Mouse (Mus musculus) lung, embryonic 14.5 days (tissue): ENCODE data around the gene Gpr146. TPM values are rescaled to one million over a fixed set of nuclear protein-coding genes. Genes with fewer than 3 reads are reported as not detected.
A peak's percentile ranks its signal among the peaks of the same experiment; 100 is the strongest.

Experiments used
- ATAC-seq: fragments of 200-750 bp; cut with Nextera tagmentation; 2 replicates; pipeline ENCODE4 v1.8.0; 2017; ENCODE audit warnings: mild to moderate bottlenecking, moderate TSS enrichment, moderate library complexity; ENCODE audit not compliant: insufficient read depth
- DNase-seq: peaks from one replicate; pipeline ENCODE4 v3.0.0-alpha.2; 2015
- H3K27ac ChIP-seq: fragments of 300-500 bp; sonication (generic); 2 replicates; pipeline ENCODE4 v1.5.1; 2014; ENCODE audit warnings: low read depth, mild to moderate bottlenecking, moderate library complexity
- H3K27me3 ChIP-seq: fragments of 300-500 bp; sonication (generic); 2 replicates; pipeline ENCODE4 v1.6.1; 2014; ENCODE audit warnings: low read length, control low read depth; ENCODE audit not compliant: insufficient read depth
- H3K36me3 ChIP-seq: fragments of 300-500 bp; sonication (generic); 2 replicates; pipeline ENCODE4 v1.6.1; 2014; ENCODE audit warnings: control low read depth; ENCODE audit not compliant: insufficient read depth
- H3K4me1 ChIP-seq: fragments of 300-500 bp; sonication (generic); 2 replicates; pipeline ENCODE4 v1.6.1; 2014; ENCODE audit warnings: antibody characterized with exemption, control low read depth; ENCODE audit not compliant: insufficient read depth
- H3K4me2 ChIP-seq: fragments of 300-500 bp; sonication (generic); 2 replicates; pipeline ENCODE4 v1.6.1; 2014; ENCODE audit warnings: mild to moderate bottlenecking
- H3K4me3 ChIP-seq: fragments of 300-500 bp; sonication (generic); 2 replicates; pipeline ENCODE4 v1.5.1; 2014; ENCODE audit warnings: low read depth, low read length
- H3K9ac ChIP-seq: fragments of 300-500 bp; sonication (generic); 2 replicates; pipeline ENCODE4 v1.6.1; 2014
- H3K9me3 ChIP-seq: fragments of 300-500 bp; sonication (generic); 2 replicates; pipeline ENCODE4 v1.6.1; 2016; ENCODE audit warnings: low read depth, low read length, control low read depth
- CTCF ChIP-seq: IDR thresholded peaks from 2 replicates; pipeline ENCODE4 v1.5.1; 2016; ENCODE audit warnings: antibody characterized with exemption, low read depth
- WGBS: fragments of 180-500 bp; shearing (Covaris S2); extraction: QIAGEN DNeasy Blood & Tissue Kit; methylation state at CpG from one replicate; pipeline ENCODE4 v1.1.7; 2014; 5-methylcytosine and 5-hydroxymethylcytosine counted together
- polyA plus RNA-seq: library from polyadenylated mRNA; unstranded; fragments of >200 nt; fragmentation: Nextera tagmentation; extraction: Ambion mirVana; gene quantifications from 2 replicates; pipeline ENCODE4 v1.2.1, GENCODE M21; 2014

The Gpr146 gene
- polyA plus RNA-seq, 1 experiment from 2014 or later = 4.3 TPM

- Histone ChIP-seq H3K4me2 (no peak overlapping the region), H3K27me3 (no peaks in the 10 kb centered on the region), H3K27ac (no peak overlapping the region), H3K9ac (no peak overlapping the region), H3K9me3 (no peaks in the 10 kb centered on the region), H3K4me1 (no peaks in the 10 kb centered on the region; the same call in 1 of the 2 replicates), H3K36me3 (no peaks in the 10 kb centered on the region), H3K4me3 (no peak overlapping the region)
- TF ChIP-seq CTCF = no peak
- DNase-seq = no peak
- 92% methylated on average over 2 of the region's 2 CpGs for WGBS
- no peak for ATAC-seq
These were observed 24.6 kb downstream of the Gpr146 start for GRCm38 (mm10) chr5:139402106-139402505.

DNA sequence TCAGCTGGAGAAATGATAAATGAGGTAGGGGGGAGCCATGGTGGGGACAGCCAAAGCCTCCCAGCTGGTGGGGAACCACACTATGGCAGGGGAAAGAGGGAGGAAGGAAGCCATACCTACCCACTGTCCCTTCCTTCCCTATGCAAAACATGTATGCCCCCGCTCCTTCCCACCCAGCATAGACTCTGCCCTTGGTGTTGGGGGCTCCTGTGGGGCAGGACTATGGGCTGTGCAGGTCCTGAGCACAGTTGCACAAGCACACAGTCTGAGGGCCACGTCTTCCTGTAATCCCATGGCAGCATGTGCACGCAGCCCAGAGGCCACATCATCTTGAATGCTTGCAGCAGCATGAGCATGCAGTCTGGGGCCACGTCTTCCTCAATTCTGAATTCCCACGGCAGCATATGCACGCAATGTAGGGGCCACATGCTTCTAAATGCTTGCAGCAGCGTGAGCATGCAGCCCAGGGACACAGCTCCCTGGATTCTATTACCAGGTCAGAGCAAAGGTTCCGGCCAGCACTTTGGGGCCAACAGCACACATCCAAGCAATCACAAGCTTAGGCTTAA lies 26.3 kb downstream of the Gpr146 start:
- WGBS = 83% methylated on average over 8 of the region's 8 CpGs

GRCm38 (mm10) chr5:139404801-139405401 lies 27.4 kb downstream of the Gpr146 start, which contains the start of gene C130050O18Rik:
C130050O18Rik (plus strand) TSS chr5:139405280.
- TF ChIP-seq CTCF = no peak
- Histone ChIP-seq H3K9me3 (no peaks in the 10 kb centered on the region), H3K36me3 (no peaks in the 10 kb centered on the region), H3K4me1 (no peaks in the 10 kb centered on the region; the same call in 1 of the 2 replicates), H3K9ac (no peak within 1 kb of the TSS), H3K4me2 (no peak within 1 kb of the TSS), H3K4me3 (no peak within 1 kb of the TSS), H3K27ac (no peak within 1 kb of the TSS), H3K27me3 (no peaks in the 10 kb centered on the region)
- 79% methylated on average over 6 of the region's 6 CpGs for WGBS
- ATAC-seq (no peak), DNase-seq (no peak)

More for the DNA sequence above, 26.3 kb downstream of the Gpr146 start:
- Histone ChIP-seq H3K4me1 (no peaks in the 10 kb centered on the region; the same call in 1 of the 2 replicates), H3K4me3 (no peak overlapping the region), H3K36me3 (no peaks in the 10 kb centered on the region), H3K9ac (no peak overlapping the region), H3K9me3 (no peaks in the 10 kb centered on the region), H3K27ac (no peak overlapping the region), H3K27me3 (no peaks in the 10 kb centered on the region), H3K4me2 (no peak overlapping the region)
- ATAC-seq (no peak), DNase-seq (no peak)
- TF ChIP-seq CTCF = no peak

DNA sequence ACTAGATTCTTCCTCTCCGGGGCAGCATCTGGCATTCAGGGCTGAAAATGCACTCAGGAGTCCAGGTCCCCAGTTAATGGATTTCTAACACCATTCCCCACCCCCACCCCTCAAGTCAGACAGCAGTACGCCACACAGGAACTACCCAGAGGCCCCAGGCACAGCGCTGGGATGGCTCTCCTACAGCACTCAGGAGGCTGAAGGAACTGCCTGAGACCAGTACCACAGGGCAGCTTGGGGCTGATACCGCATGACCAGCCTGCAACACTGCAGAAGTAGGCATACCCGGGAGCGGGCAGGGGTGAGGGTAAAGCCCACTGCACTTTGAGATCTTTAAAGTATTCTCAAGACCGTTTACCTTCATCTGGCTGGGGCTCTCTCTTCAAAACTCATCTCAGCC lies 28.0 kb downstream of the Gpr146 start:
- no peak for TF ChIP-seq CTCF
- no peaks in the 10 kb centered on the region for H3K9me3 ChIP-seq
- DNase-seq (no peak), ATAC-seq (no peak)
- H3K27ac ChIP-seq = no peak overlapping the region
- H3K27me3 ChIP-seq = no peaks in the 10 kb centered on the region
- H3K9ac ChIP-seq = no peak overlapping the region
- no peak overlapping the region for H3K4me2 ChIP-seq
- H3K36me3 ChIP-seq = no peaks in the 10 kb centered on the region
- no peaks in the 10 kb centered on the region; the same call in 1 of the 2 replicates for H3K4me1 ChIP-seq
- WGBS = 64% methylated on average over 7 of the region's 7 CpGs
- no peak overlapping the region for H3K4me3 ChIP-seq

GRCm38 (mm10) chr5:139405953-139406352 lies 28.5 kb downstream of the Gpr146 start:
- 70% methylated on average over 3 of the region's 3 CpGs for WGBS
- DNase-seq (no peak), ATAC-seq (no peak)
- no peaks in the 10 kb centered on the region for H3K9me3 ChIP-seq
- no peak for TF ChIP-seq CTCF
- H3K9ac ChIP-seq = no peak overlapping the region
- H3K4me1 ChIP-seq = no peaks in the 10 kb centered on the region; the same call in 1 of the 2 replicates
- H3K27ac ChIP-seq = no peak overlapping the region
- no peaks in the 10 kb centered on the region for H3K36me3 ChIP-seq
- no peak overlapping the region for H3K4me3 ChIP-seq
- H3K4me2 ChIP-seq = no peak overlapping the region
- no peaks in the 10 kb centered on the region for H3K27me3 ChIP-seq

DNA sequence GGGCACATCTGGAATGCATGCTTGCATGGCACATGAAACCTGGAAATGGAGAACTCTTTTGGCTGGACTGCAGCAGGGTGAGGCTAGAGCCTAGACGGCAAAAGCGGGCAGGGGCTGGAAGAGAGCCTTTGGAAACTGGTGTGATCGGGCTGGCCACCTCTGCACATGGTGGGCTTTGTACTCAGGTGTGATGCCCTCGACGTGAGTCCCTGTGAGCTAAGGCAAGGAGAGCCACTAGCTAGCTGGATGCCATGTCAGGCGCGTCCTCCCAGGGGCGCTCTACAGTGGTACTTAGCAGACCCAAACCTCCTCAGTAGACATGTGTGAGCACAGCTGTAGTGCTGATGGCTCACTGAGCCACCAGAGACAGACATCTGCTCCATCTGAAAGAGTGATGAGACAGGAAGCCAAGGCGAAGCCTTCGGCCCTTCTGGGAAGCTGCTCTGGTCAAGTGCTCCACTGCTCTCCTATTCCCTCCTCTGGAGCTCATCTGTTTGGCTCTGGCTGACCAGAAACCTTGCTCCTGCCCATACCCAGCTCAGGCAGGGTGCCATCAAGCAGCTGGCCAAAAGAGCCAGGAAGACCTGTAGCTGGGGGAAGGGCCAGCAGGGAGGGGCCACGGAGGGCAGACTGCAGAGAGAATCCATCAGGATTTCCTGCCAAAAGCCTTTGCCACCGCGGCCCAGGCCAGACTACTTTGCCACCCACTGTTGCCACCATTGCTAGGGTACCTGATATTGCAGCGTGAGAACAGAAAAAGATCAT lies 29.8 kb downstream of the Gpr146 start:
- no peak overlapping the region for H3K9ac ChIP-seq
- no peak for DNase-seq

GRCm38 (mm10) chr5:139408511-139408910 lies 31.0 kb downstream of the Gpr146 start:
- DNase-seq (peak; percentile 36), ATAC-seq (no peak)
- Histone ChIP-seq H3K27me3 (no peaks in the 10 kb centered on the region), H3K9me3 (no peaks in the 10 kb centered on the region), H3K36me3 (no peaks in the 10 kb centered on the region), H3K9ac (no peak overlapping the region), H3K4me3 (no peak overlapping the region), H3K27ac (no peak overlapping the region), H3K4me2 (no peak overlapping the region), H3K4me1 (no peaks in the 10 kb centered on the region; the same call in 1 of the 2 replicates)
- 0 out of 2 replicates have a peak, but pooled peaks have one; percentile 1 for TF ChIP-seq CTCF
- 76% methylated on average over 7 of the region's 7 CpGs for WGBS

More for the DNA sequence above, 29.8 kb downstream of the Gpr146 start:
- no peak for TF ChIP-seq CTCF
- H3K4me3 ChIP-seq = no peak overlapping the region
- WGBS = 76% methylated on average over 14 of the region's 14 CpGs
- ATAC-seq = no peak
- no peak overlapping the region for H3K27ac ChIP-seq
- H3K36me3 ChIP-seq = no peaks in the 10 kb centered on the region
- H3K9me3 ChIP-seq = no peaks in the 10 kb centered on the region
- H3K4me2 ChIP-seq = no peak overlapping the region
- no peaks in the 10 kb centered on the region for H3K27me3 ChIP-seq
- no peaks in the 10 kb centered on the region; the same call in 1 of the 2 replicates for H3K4me1 ChIP-seq
